Mouse (Mus musculus) layer of hippocampus, postnatal 25 days (tissue): ENCODE data around the gene Zfp358. TPM values are rescaled to one million over a fixed set of nuclear protein-coding genes. Genes with fewer than 3 reads are reported as not detected.

Source experiments
- DNase-seq, 2 experiments: peaks; one replicate each; pipeline ENCODE4 v3.0.0; 2022; ENCODE audit warnings: mixed read lengths in 2 of 2, low spot score in 1 of 2; ENCODE audit errors: extremely low spot score in 1 of 2
- total RNA-seq, 2 experiments: library from RNA; stranded (reverse); gene quantifications; 2 replicates each; pipeline ENCODE4 v1.2.3; 2021

The Zfp358 gene
- total RNA-seq, 2 experiments from 2014 or later = 29.0 to 32.5 TPM

- no peak for DNase-seq
Measured at GRCm38 (mm10) chr8:3498583-3498982, 5.6 kb downstream of the Zfp358 start.

- no peak for DNase-seq
Measured at GRCm38 (mm10) chr8:3499751-3500150, 6.8 kb downstream of the Zfp358 start.

GRCm38 (mm10) chr8:3500235-3501090, 7.5 kb downstream of the Zfp358 start, which contains the start of gene Mcoln1:
Gene Mcoln1 (plus strand): TSS chr8:3500457.
- DNase-seq = peak; percentile 92 to 95

DNA sequence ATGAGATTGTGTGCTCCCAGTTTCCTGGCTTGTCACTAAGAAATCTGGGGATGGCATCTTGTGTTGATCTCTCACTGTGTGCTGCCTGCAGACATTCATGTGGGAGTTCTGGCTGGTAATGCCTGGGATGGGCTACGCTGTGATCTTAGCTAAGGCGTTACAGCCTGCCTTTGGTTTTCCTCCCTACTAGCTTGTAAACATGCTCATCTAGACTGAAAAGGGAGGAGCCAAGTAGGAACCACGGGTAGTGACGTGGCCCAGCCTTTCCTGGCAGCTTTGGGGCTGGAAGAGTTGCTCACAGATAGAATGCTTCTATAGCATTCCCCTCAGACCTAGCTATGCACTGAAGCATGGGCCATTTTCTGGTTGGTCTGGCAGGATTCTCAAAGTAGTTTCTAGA, 9.3 kb downstream of the Zfp358 start:
- peak in 1 of 2 experiments; percentile 20 for DNase-seq

GRCm38 (mm10) chr8:3507979-3508754, 15.2 kb downstream of the Zfp358 start:
- no peak for DNase-seq

DNA sequence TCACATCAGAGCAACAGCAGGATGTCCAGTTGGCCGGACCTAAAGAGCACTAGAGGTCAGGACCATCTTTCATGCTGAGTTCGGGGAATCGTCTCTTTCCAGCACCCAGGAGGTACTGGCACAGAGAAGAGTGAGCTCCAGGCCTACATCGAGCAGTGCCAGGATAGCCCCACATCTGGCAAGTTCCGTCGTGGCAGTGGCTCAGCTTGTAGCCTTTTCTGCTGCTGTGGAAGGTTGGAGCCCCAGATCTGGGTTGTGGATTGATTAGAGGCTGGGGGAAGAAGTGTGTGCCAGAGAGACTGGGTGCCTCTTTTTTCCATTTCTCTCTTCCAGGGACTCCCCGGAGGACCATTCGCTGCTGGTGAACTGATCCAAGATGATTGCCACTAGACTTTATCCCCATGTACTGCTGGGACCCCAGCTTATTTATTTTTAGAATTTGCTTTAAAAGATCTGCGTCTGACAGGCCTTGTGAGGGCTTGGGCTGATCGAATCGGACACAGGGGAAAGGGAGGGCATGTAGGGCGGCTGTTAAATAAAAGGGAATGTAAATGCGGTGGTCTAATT, 21.8 kb downstream of the Zfp358 start:
- DNase-seq = peak in 1 of 2 experiments; percentile 8

- peak; percentile 78 to 83 for DNase-seq
Measured at GRCm38 (mm10) chr8:3515260-3515671, 22.3 kb downstream of the Zfp358 start, which contains the start of gene Pnpla6. Gene Pnpla6 (plus strand): TSS chr8:3515384.

- peak; percentile 26 to 49 for DNase-seq
Measured at GRCm38 (mm10) chr8:3515771-3516417, 23.0 kb downstream of the Zfp358 start.

GRCm38 (mm10) chr8:3516450-3517116, 23.6 kb downstream of the Zfp358 start:
- DNase-seq = peak; percentile 84 to 90

- no peak for DNase-seq
Measured at GRCm38 (mm10) chr8:3517117-3517495, 24.2 kb downstream of the Zfp358 start.

GRCm38 (mm10) chr8:3522007-3522697, 29.2 kb downstream of the Zfp358 start:
- no peak for DNase-seq

- no peak for DNase-seq
Measured at GRCm38 (mm10) chr8:3530816-3531215, 37.9 kb downstream of the Zfp358 start.

DNA sequence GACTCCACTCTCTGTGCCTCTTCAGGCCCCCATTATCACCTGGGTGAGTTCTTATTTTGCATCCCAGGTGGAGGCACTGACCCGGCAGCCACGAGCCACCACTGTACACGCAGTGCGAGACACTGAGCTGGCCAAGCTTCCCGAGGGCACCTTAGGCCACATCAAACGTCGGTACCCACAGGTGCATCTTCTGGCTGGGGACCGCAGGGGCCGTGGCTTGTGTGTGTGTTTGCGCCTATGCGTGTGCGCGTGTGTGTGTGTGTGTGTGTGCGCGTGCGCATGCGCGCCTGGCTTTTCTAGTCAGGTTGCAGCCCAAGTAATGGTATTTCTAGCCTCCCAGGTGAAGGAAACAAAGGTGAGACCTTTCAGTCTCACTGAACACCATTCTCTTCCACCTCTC, 39.0 kb downstream of the Zfp358 start:
- DNase-seq = no peak

DNA sequence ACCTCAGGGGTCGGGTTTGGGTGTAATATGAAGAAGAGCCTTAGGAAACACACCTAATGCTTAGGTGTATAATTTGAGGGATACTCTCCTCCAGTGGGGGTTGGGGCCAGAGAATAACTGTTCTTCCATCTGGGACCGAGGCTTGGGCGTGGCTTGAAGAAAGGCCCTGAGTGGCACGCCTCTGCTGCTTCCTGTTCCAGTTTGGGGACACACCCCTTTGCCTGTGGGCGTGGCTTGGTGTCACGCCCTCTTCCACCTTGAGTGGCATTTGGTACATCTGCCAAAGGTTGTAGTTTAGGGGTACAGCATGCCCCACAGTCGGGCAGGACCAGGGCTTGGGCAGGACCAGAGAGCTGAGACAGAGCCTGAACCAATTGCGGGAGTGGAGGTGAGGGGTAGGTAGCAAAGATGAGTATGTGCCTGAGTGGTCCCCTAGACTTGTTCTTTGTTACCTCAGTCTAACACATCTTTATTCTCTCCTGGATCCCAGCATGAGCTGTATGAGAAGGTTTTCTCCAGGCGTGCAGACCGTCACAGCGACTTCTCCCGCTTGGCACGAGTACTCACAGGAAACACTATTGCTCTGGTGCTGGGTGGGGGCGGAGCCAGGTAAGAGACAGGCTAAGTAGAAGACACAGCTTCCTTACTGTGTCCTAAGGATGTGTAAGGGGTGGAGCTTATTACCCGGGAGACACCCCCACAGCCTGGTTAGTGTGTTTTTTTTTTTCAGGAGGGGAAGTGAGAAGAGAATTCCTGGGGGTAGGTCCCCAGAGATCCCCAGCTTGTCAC, 43.3 kb downstream of the Zfp358 start:
- DNase-seq = no peak

- no peak for DNase-seq
Measured at GRCm38 (mm10) chr8:3536940-3537339, 44.0 kb downstream of the Zfp358 start.

DNA sequence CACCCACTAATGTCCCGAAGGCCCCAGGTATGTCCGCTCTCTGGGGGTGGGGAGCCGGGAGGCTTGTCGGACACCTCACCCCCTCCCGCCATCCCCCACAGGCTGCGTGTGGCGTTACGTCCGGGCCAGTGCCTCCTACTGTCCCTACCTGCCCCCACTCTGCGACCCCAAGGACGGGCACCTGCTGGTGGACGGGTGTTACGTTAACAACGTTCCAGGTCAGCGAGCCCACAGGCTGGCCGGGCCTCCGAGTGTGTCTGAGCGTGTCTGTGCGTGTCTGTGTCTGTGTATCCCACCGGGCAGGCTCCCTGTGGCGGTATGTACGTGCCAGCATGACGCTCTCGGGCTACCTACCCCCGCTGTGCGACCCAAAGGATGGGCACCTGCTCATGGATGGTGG, 44.7 kb downstream of the Zfp358 start:
- DNase-seq = no peak

DNA sequence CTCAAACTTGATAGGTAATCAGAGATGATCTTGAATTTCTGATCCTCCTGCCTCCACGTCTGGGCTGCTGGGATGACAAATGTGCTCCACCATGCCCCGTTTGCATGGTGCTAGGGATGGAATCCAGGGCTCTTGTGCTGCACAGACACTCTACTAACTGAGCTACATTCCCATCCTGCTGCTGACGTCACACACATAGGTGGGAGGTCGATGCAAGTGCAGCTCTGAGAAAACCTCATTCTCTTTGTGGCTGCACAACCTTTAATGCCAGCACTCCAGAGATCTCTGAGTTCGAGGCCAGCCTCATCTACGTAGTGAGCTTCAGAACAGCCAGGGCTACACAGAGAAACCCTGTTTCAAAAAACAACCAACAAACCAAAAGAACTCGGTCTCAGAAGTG, 46.2 kb downstream of the Zfp358 start:
- no peak for DNase-seq

GRCm38 (mm10) chr8:3540076-3540475, 47.1 kb downstream of the Zfp358 start:
- no peak for DNase-seq

DNA sequence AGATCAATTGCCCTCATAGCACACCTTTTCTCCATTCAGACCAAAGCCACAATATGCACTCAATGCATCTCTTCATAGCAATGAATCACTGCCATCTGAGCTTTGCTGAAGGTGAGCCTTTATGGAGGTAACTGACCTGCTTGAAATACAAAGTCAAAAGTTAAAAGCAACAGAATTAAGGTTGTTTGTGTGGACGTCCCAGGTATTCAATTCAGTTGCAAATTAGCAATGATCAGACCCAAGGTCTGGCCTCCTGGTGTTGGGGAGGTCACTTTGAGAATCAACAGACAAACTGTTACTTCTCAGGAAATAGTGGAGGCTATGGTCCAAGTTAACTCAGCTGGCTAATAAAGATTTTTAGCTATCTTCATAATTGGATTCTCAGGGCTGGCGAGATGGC, 53.6 kb downstream of the Zfp358 start:
- DNase-seq = no peak
